20 mouse cellular contexts compared by ENCODE assay signal in genomic region chr15:31257329-31257728, GRCm38 (mm10). TPM values are rescaled to one million over a fixed set of nuclear protein-coding genes. Genes with fewer than 3 reads are reported as not detected.
DNase-seq lines count a peak whose midpoint lies in the region; ATAC-seq and TF ChIP-seq lines count a peak whose summit lies in the region.
"Had no signal": no experiment of that assay in that cellular context is flagged by ENCODE, and none has a peak within 500 bp of the region (broad histone marks: within the 10 kb centered on the region; RNA-seq: fewer than 3 reads in every experiment).

No protein-coding gene starts in this region.

- H3K36me3 ChIP-seq in lung, embryonic 16.5 days (ENCODE audit: control insufficient read depth, insufficient read depth, low read length), result no peaks in the 10 kb centered on the region
- no peaks in the 10 kb centered on the region for H3K36me3 ChIP-seq in midbrain, embryonic 15.5 days (replicated peaks)
- no peaks in the 10 kb centered on the region for H3K36me3 ChIP-seq in midbrain, postnatal 0 days (ENCODE audit: insufficient read depth, low read length)
- H3K36me3 ChIP-seq in stomach, embryonic 16.5 days (ENCODE audit: control insufficient read depth, insufficient read depth, low read length), result no peaks in the 10 kb centered on the region
- H3K36me3 ChIP-seq: embryonic facial prominence, embryonic 12.5 days; forebrain, embryonic 15.5 days; heart, embryonic 12.5 days; hindbrain, embryonic 10.5 days had no signal

- no peak overlapping the region for H3K4me2 ChIP-seq in lung, embryonic 16.5 days (ENCODE audit: low read depth, low read length)
- H3K4me2 ChIP-seq in midbrain, embryonic 15.5 days, result no peak overlapping the region
- H3K4me2 ChIP-seq in midbrain, postnatal 0 days (ENCODE audit: low read depth, low read length, poor library complexity, severe bottlenecking), result no peak overlapping the region
- no peak overlapping the region for H3K4me2 ChIP-seq in stomach, embryonic 16.5 days (ENCODE audit: low read depth, low read length)
- H3K4me2 ChIP-seq: embryonic facial prominence, embryonic 12.5 days; forebrain, embryonic 15.5 days; heart, embryonic 12.5 days; hindbrain, embryonic 14.5 days had no signal

- no peak for TF ChIP-seq POLR2A in lung, adult 2 months (IDR thresholded peaks at IDR 0.05; ENCODE audit: borderline replicate concordance, extremely low read depth, low read depth, low read length)

- peak overlapping the region; percentile 15; the same call in 1 of the 2 replicates for H3K27ac ChIP-seq in left cerebral cortex, adult 2 months
- H3K27ac ChIP-seq in lung, embryonic 16.5 days (ENCODE audit: low read length), result peak overlapping the region; percentile 40
- H3K27ac ChIP-seq in midbrain, embryonic 15.5 days, result 0 out of 2 replicates have a peak overlapping the region, but pooled peaks have one; percentile 22
- H3K27ac ChIP-seq in midbrain, postnatal 0 days (ENCODE audit: low read depth, low read length), result no peak overlapping the region
- H3K27ac ChIP-seq in stomach, embryonic 16.5 days (ENCODE audit: low read length), result peak overlapping the region; percentile 36; the same call in 1 of the 2 replicates
- H3K27ac ChIP-seq: embryonic facial prominence, embryonic 12.5 days; forebrain, embryonic 15.5 days; hindbrain, embryonic 10.5 days had no signal

- no peaks in the 10 kb centered on the region for H3K9me3 ChIP-seq in lung, embryonic 16.5 days (ENCODE audit: control insufficient read depth, low read length)
- no peaks in the 10 kb centered on the region for H3K9me3 ChIP-seq in midbrain, embryonic 15.5 days
- H3K9me3 ChIP-seq in midbrain, postnatal 0 days (ENCODE audit: low read length), result no peaks in the 10 kb centered on the region
- no peaks in the 10 kb centered on the region for H3K9me3 ChIP-seq in stomach, embryonic 16.5 days (replicated peaks; ENCODE audit: control insufficient read depth, low read length)
- H3K9me3 ChIP-seq: embryonic facial prominence, embryonic 12.5 days; forebrain, embryonic 15.5 days; heart, embryonic 12.5 days; hindbrain, embryonic 10.5 days had no signal

- intact Hi-C loops in left cerebral cortex, adult 2 months (cut with DNase I), result no loop called here
- intact Hi-C loops in left cerebral cortex, postnatal 14 days (cut with DNase I), result no loop called here

- no peak overlapping the region for H3K9ac ChIP-seq in lung, embryonic 16.5 days (ENCODE audit: low read length)
- no peak overlapping the region for H3K9ac ChIP-seq in midbrain, embryonic 15.5 days
- no peak overlapping the region for H3K9ac ChIP-seq in midbrain, postnatal 0 days (replicated peaks; ENCODE audit: low read length, poor library complexity, severe bottlenecking)
- no peak overlapping the region for H3K9ac ChIP-seq in stomach, embryonic 16.5 days (ENCODE audit: low read length)
- H3K9ac ChIP-seq: embryonic facial prominence, embryonic 12.5 days; forebrain, embryonic 15.5 days; heart, embryonic 12.5 days; hindbrain, embryonic 14.5 days had no signal

- H3K4me3 ChIP-seq in left cerebral cortex, adult 2 months, result no peak overlapping the region
- H3K4me3 ChIP-seq in lung, embryonic 16.5 days (ENCODE audit: low read length), result no peak overlapping the region
- no peak overlapping the region for H3K4me3 ChIP-seq in lung, adult 2 months (replicated peaks; ENCODE audit: extremely low read depth, low read depth, low read length)
- no peak overlapping the region for H3K4me3 ChIP-seq in midbrain, embryonic 15.5 days
- no peak overlapping the region for H3K4me3 ChIP-seq in midbrain, postnatal 0 days (ENCODE audit: low read depth, low read length)
- H3K4me3 ChIP-seq in stomach, embryonic 16.5 days (replicated peaks; ENCODE audit: low read length), result no peak overlapping the region
- H3K4me3 ChIP-seq: embryonic facial prominence, embryonic 12.5 days; forebrain, embryonic 15.5 days; heart, embryonic 12.5 days; hindbrain, embryonic 10.5 days had no signal

- peak; percentile 73 for ATAC-seq in lung, embryonic 16.5 days (ENCODE audit: low read depth)
- 0 out of 2 replicates have a peak, but pooled peaks have one; percentile 12 for ATAC-seq in midbrain, embryonic 15.5 days (replicated peaks)
- no peak for ATAC-seq in midbrain, postnatal 0 days (ENCODE audit: low FRiP score)
- ATAC-seq in stomach, embryonic 16.5 days (ENCODE audit: insufficient read depth, low FRiP score), result no peak
- ATAC-seq: activated CD4-positive, CD25-positive, alpha-beta regulatory T cell, adult 4 months; Patski had no signal

- no peak for TF ChIP-seq CTCF in left cerebral cortex, adult 2 months (IDR thresholded peaks at IDR 0.05)
- TF ChIP-seq CTCF in lung, adult 2 months (IDR thresholded peaks at IDR 0.05; ENCODE audit: insufficient read depth, low read length), result no peak
- no peak for TF ChIP-seq CTCF in midbrain, postnatal 0 days (IDR thresholded peaks at IDR 0.05)

- peaks cover 16% of the 10 kb centered on the region for H3K4me1 ChIP-seq in lung, embryonic 16.5 days (replicated peaks; ENCODE audit: control insufficient read depth, insufficient read depth, low read length)
- H3K4me1 ChIP-seq in lung, adult 2 months (ENCODE audit: control insufficient read depth, insufficient read depth, low read length), result no peaks in the 10 kb centered on the region
- H3K4me1 ChIP-seq in midbrain, embryonic 15.5 days, result peaks cover 4% of the 10 kb centered on the region
- H3K4me1 ChIP-seq in midbrain, postnatal 0 days (ENCODE audit: insufficient read depth, low read length), result no peaks in the 10 kb centered on the region; the same call in 1 of the 2 replicates
- 0 out of 2 replicates have a peak, but pooled peaks cover 10% of the 10 kb centered on the region for H3K4me1 ChIP-seq in stomach, embryonic 16.5 days (ENCODE audit: control insufficient read depth, insufficient read depth, low read length)

- WGBS in lung, embryonic 16.5 days, result 57% methylated on average over 1 of the region's 1 CpGs
- WGBS in lung, adult 2 months, result 85% methylated on average over 1 of the region's 1 CpGs
- 95% methylated on average over 1 of the region's 1 CpGs for WGBS in midbrain, embryonic 15.5 days
- WGBS in midbrain, postnatal 0 days, result 85% methylated on average over 1 of the region's 1 CpGs
- WGBS in stomach, embryonic 16.5 days, result 77% methylated on average over 1 of the region's 1 CpGs

- no peak for DNase-seq in left cerebral cortex, adult 2 months (ENCODE audit: extremely low spot score in 1 of 2, low spot score in 2 of 2)
- no peak for DNase-seq in left cerebral cortex, postnatal 14 days (ENCODE audit: low spot score in 2 of 2)
- no peak for DNase-seq in lung, adult 2 months
- no peak for DNase-seq in midbrain, postnatal 0 days (ENCODE audit: low spot score)
- DNase-seq in cerebellum, adult 11 months, result no peak
- DNase-seq: adrenal gland, adult 2 months; adrenal gland, postnatal 25 days; cerebellum, adult 8-10 months; cerebellum, postnatal 25 days; gastrocnemius, postnatal 25 days had no signal

- no peaks in the 10 kb centered on the region for H3K27me3 ChIP-seq in lung, embryonic 16.5 days (ENCODE audit: control insufficient read depth, insufficient read depth, low read depth, low read length)
- H3K27me3 ChIP-seq in midbrain, embryonic 15.5 days (replicated peaks), result no peaks in the 10 kb centered on the region
- H3K27me3 ChIP-seq in midbrain, postnatal 0 days (ENCODE audit: insufficient read depth, low read length), result no peaks in the 10 kb centered on the region
- H3K27me3 ChIP-seq in stomach, embryonic 16.5 days (ENCODE audit: control insufficient read depth, insufficient read depth, low read length), result no peaks in the 10 kb centered on the region
- H3K27me3 ChIP-seq: embryonic facial prominence, embryonic 12.5 days; forebrain, embryonic 15.5 days; heart, embryonic 12.5 days; Patski had no signal

RNA-seq across cellular contexts. Expression of gene Dap, which starts 33.2 kb away (rescaled TPM):
- 1 to 10 TPM; 5.5 to 6.4 TPM for total RNA-seq in left cerebral cortex, adult 2 months (2021)
- 1 to 10 TPM; 9.1 to 9.6 TPM for total RNA-seq in left cerebral cortex, postnatal 14 days (2021)
- polyA plus RNA-seq in lung, embryonic 16.5 days (2015; fragmentation: Nextera tagmentation; extraction: Ambion mirVana), result 83.5 and 93.4 TPM in 2 replicates
- 54.3 and 63.0 TPM in 2 replicates for polyA plus RNA-seq in lung, adult 2 months (2012; rRNA removed)
- polyA plus RNA-seq in midbrain, embryonic 15.5 days (2015; fragmentation: Nextera tagmentation; extraction: Ambion mirVana), result 22.8 and 24.8 TPM in 2 replicates
- total RNA-seq in midbrain, postnatal 0 days (2014; rRNA removed), result 14.8 and 22.1 TPM in 2 replicates
- 26.1 and 28.2 TPM in 2 replicates for polyA plus RNA-seq in midbrain, postnatal 0 days (2015; fragmentation: Nextera tagmentation; extraction: Ambion mirVana)
- polyA plus RNA-seq in stomach, embryonic 16.5 days (2015; fragmentation: Nextera tagmentation; extraction: Ambion mirVana), result 110 and 114 TPM in 2 replicates

Comparison
In these comparisons a context has a peak if more than half of its experiments do, and no peak if none do; other contexts are left out.
1. ATAC-seq: peak in lung, embryonic 16.5 days (single experiment) and midbrain, embryonic 15.5 days (single experiment); none in midbrain, postnatal 0 days (single experiment) and stomach, embryonic 16.5 days (single experiment).